Mouse (Mus musculus): ENCODE measurements around the gene Mroh2a.

DNA sequence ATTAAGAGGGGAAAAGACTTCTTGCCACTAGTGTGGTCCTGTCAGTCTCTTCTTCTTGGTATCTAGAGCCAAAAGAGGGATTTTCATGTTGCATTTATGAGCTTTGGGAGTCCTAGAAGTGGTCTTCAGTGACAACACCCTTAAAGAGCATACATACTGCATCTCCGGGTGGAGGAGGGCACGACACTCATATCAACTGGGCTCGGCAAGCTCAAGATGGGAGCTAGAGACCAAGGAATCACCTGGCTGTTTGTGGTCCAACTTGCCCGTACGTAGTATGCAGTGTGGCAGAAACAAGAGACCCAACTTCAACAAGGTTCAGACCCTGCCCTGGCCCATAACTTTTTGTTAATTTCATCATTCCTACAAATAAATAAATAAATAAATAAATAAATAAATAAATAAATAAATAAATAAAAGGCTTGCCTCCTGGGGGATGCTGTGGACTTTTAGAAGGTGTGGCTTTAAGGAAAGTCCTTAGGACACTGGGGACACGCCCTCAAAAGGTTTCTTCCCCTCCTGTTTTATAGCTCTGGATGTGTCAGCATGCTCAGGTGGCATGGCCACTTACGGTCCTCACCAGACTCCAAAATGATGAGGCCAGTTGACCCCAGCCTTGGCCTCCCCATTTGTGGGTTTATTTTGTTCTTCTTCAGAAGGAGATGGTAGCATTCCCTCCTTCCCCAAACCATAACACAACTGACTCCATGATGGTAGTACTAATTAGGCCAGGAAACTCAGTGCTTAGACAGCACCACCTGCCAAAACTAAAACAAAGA is 70.9 kb downstream of the Mroh2a start:
- TF ChIP-seq CTCF (IDR thresholded peaks at IDR 0.05; ENCODE audit: low read depth) = no peak
- TF ChIP-seq EP300 (IDR thresholded peaks at IDR 0.05; ENCODE audit: low read depth) = no peak
